Mouse (Mus musculus) CH12.LX (cell line): ENCODE measurements around the gene Lamtor2. TPM values are rescaled to one million over a fixed set of nuclear protein-coding genes. Genes with fewer than 3 reads are reported as not detected.

Source experiments
- DNase-seq: peaks from one replicate; pipeline ENCODE4 v3.0.0-alpha.2; 2013; ENCODE audit errors: extremely low read depth
- H3K27ac ChIP-seq: 2 replicates; pipeline ENCODE4 v1.5.1; 2012; ENCODE audit warnings: low read depth, mild to moderate bottlenecking, control low read depth, moderate library complexity; ENCODE audit not compliant: insufficient read depth
- H3K27me3 ChIP-seq: replicated peaks from 2 replicates; pipeline ENCODE3; 2012; ENCODE audit warnings: inconsistent platforms
- H3K36me3 ChIP-seq, 2 experiments: replicated peaks in 1 of 2; 2 replicates each; pipeline versions ENCODE3 to v1.6.1; 2012; ENCODE audit warnings: inconsistent platforms in 1 of 2, low read length in 1 of 2, mild to moderate bottlenecking in 1 of 2, mixed read lengths in 1 of 2, moderate library complexity in 1 of 2; ENCODE audit not compliant: control insufficient read depth in 1 of 2, insufficient read depth in 1 of 2
- H3K4me1 ChIP-seq, 2 experiments: 2 replicates each; pipeline ENCODE4 v1.6.1; 2012; ENCODE audit warnings: inconsistent platforms in 1 of 2, moderate library complexity in 1 of 2; ENCODE audit not compliant: insufficient read depth in 2 of 2, control insufficient read depth in 1 of 2
- H3K4me2 ChIP-seq: 2 replicates; pipeline ENCODE4 v1.6.1; 2012; ENCODE audit warnings: low read depth, mild to moderate bottlenecking, control low read depth; ENCODE audit not compliant: poor library complexity, insufficient read depth, severe bottlenecking
- H3K4me3 ChIP-seq, 3 experiments: fragments of 150-350 bp in 1 of 3; sonication (generic) in 1 of 3; replicated peaks in 1 of 3; 2 replicates each; pipeline versions ENCODE3 to v1.5.1; 2011 to 2012; ENCODE audit warnings: low read depth in 2 of 3, low read length in 2 of 3, mild to moderate bottlenecking in 2 of 3, moderate library complexity in 2 of 3, control low read depth in 1 of 3, improper control_type of control experiment in 1 of 3, inconsistent platforms in 1 of 3, mixed read lengths in 1 of 3; ENCODE audit not compliant: poor library complexity in 1 of 3
- H3K79me2 ChIP-seq: replicated peaks from 2 replicates; pipeline ENCODE4 v1.6.1; 2012; ENCODE audit warnings: mild to moderate bottlenecking, moderate library complexity; ENCODE audit not compliant: control insufficient read depth, poor library complexity, insufficient read depth, severe bottlenecking; ENCODE audit errors: extremely low read depth
- H3K9ac ChIP-seq: 2 replicates; pipeline ENCODE4 v1.6.1; 2012; ENCODE audit warnings: low read depth, mild to moderate bottlenecking, control low read depth, moderate library complexity; ENCODE audit not compliant: insufficient read depth
- H3K9me3 ChIP-seq: replicated peaks from 2 replicates; pipeline ENCODE3; 2012; ENCODE audit warnings: low read length, inconsistent platforms, mixed read lengths
- BHLHE40 ChIP-seq: IDR thresholded peaks from 2 replicates; pipeline ENCODE4 v1.6.1; 2011; ENCODE audit warnings: mild to moderate bottlenecking, low read depth, low read length, improper control_type of control experiment
- CTCF ChIP-seq, 2 experiments: IDR thresholded peaks in 1 of 2; conservative IDR thresholded peaks in 1 of 2; 2 replicates each; pipeline ENCODE4 v1.5.1; 2011 to 2012; ENCODE audit warnings: low read depth in 2 of 2, low read length in 2 of 2, improper control_type of control experiment in 1 of 2, inconsistent platforms in 1 of 2, mild to moderate bottlenecking in 1 of 2, moderate library complexity in 1 of 2
- E2F4 ChIP-seq: IDR thresholded peaks from 2 replicates; pipeline ENCODE4 v1.6.1; 2011; ENCODE audit warnings: low read depth, low read length, improper control_type of control experiment; ENCODE audit not compliant: insufficient replicate concordance
- ELF1 ChIP-seq: IDR thresholded peaks from 2 replicates; pipeline ENCODE4 v1.6.1; 2014; ENCODE audit warnings: low read depth, mild to moderate bottlenecking, inconsistent platforms, low read length, improper control_type of control experiment
- EP300 ChIP-seq: IDR thresholded peaks from 2 replicates; pipeline ENCODE4 v1.6.1; 2011; ENCODE audit warnings: low read length, improper control_type of control experiment
- ETS1 ChIP-seq: conservative IDR thresholded peaks from 2 replicates; pipeline ENCODE4 v1.6.1; 2012; ENCODE audit warnings: low read depth, mild to moderate bottlenecking, inconsistent platforms, low read length, improper control_type of control experiment, moderate library complexity
- GABPA ChIP-seq: IDR thresholded peaks from 2 replicates; pipeline ENCODE4 v1.6.1; 2012; ENCODE audit warnings: low read depth, low read length, improper control_type of control experiment, inconsistent platforms; ENCODE audit not compliant: insufficient replicate concordance
- HCFC1 ChIP-seq: IDR thresholded peaks from 2 replicates; pipeline ENCODE4 v1.6.1; 2012; ENCODE audit warnings: low read depth, mild to moderate bottlenecking, inconsistent platforms, low read length, improper control_type of control experiment
- IRF4 ChIP-seq: IDR thresholded peaks from 2 replicates; pipeline ENCODE4 v1.6.1; 2014; ENCODE audit warnings: low read depth, mild to moderate bottlenecking, inconsistent platforms, low read length, improper control_type of control experiment
- JUN ChIP-seq: IDR thresholded peaks from 2 replicates; pipeline ENCODE4 v1.6.1; 2011; ENCODE audit warnings: low read depth, mild to moderate bottlenecking, low read length, improper control_type of control experiment, moderate library complexity; ENCODE audit not compliant: insufficient read depth
- MAFK ChIP-seq: IDR thresholded peaks from 2 replicates; pipeline ENCODE4 v1.6.1; 2011; ENCODE audit warnings: low read length, improper control_type of control experiment; ENCODE audit not compliant: insufficient replicate concordance
- MEF2A ChIP-seq: IDR thresholded peaks from 2 replicates; pipeline ENCODE4 v1.6.1; 2014; ENCODE audit warnings: low read depth, mild to moderate bottlenecking, inconsistent platforms, low read length, improper control_type of control experiment, borderline replicate concordance
- PAX5 ChIP-seq: IDR thresholded peaks from 2 replicates; pipeline ENCODE4 v1.6.1; 2012; ENCODE audit warnings: low read length, inconsistent platforms, mixed read lengths
- POLR2A ChIP-seq: IDR thresholded peaks from 2 replicates; pipeline ENCODE4 v1.6.1; 2011; ENCODE audit warnings: low read depth, mild to moderate bottlenecking, improper control_type of control experiment, low read length
- POLR2AphosphoS2 ChIP-seq: IDR thresholded peaks from 2 replicates; pipeline ENCODE4 v1.6.1; 2011; ENCODE audit warnings: low read depth, low read length, improper control_type of control experiment
- RAD21 ChIP-seq: IDR thresholded peaks from 2 replicates; pipeline ENCODE4 v1.6.1; 2011; ENCODE audit warnings: low read depth, mild to moderate bottlenecking, low read length, improper control_type of control experiment, moderate library complexity
- RCOR1 ChIP-seq: conservative IDR thresholded peaks from 2 replicates; pipeline ENCODE4 v1.6.1; 2012; ENCODE audit warnings: low read depth, mild to moderate bottlenecking, inconsistent platforms, low read length, improper control_type of control experiment
- SIN3A ChIP-seq: IDR thresholded peaks from 2 replicates; pipeline ENCODE4 v1.6.1; 2012; ENCODE audit warnings: low read length, improper control_type of control experiment, inconsistent platforms
- SMC3 ChIP-seq: IDR thresholded peaks from 2 replicates; pipeline ENCODE4 v1.6.1; 2011; ENCODE audit warnings: low read depth, low read length, improper control_type of control experiment
- TBP ChIP-seq: conservative IDR thresholded peaks from 2 replicates; pipeline ENCODE4 v1.6.1; 2011; ENCODE audit warnings: low read depth, low read length, improper control_type of control experiment
- TCF12 ChIP-seq: IDR thresholded peaks from 2 replicates; pipeline ENCODE4 v1.6.1; 2014; ENCODE audit warnings: low read depth, mild to moderate bottlenecking, inconsistent platforms, low read length, improper control_type of control experiment
- UBTF ChIP-seq: IDR thresholded peaks from 2 replicates; pipeline ENCODE4 v1.6.1; 2012; ENCODE audit warnings: low read depth, mild to moderate bottlenecking, inconsistent platforms, low read length, improper control_type of control experiment, moderate library complexity
- USF1 ChIP-seq: IDR thresholded peaks from 2 replicates; pipeline ENCODE4 v1.6.1; 2014; ENCODE audit warnings: low read depth, mild to moderate bottlenecking, inconsistent platforms, low read length, improper control_type of control experiment
- USF2 ChIP-seq: conservative IDR thresholded peaks from 2 replicates; pipeline ENCODE4 v1.6.1; 2011; ENCODE audit warnings: low read depth, low read length, improper control_type of control experiment
- ZNF384 ChIP-seq: IDR thresholded peaks from 2 replicates; pipeline ENCODE4 v1.6.1; 2012; ENCODE audit warnings: low read depth, low read length, improper control_type of control experiment, inconsistent platforms
- dilution Hi-C: fragments of 300-500 bp; cut with MboI; formaldehyde crosslinking; loops from 2 replicates; pipeline ENCODE4 v1.14.3; 2020; ENCODE audit warnings: low sequenced_read_pairs; ENCODE audit not compliant: extremely low pct_unique_long_range_greater_than_20kb, extremely low pct_ligation_motif_present
- in situ Hi-C: fragments of 300-500 bp; cut with MboI; formaldehyde crosslinking; loops from 3 replicates; pipeline ENCODE4 v1.14.3; 2019; ENCODE audit warnings: low sequenced_read_pairs, low pct_ligation_motif_present, low pct_unique_long_range_greater_than_20kb, mixed read lengths
- polyA plus RNA-seq: library from polyadenylated mRNA; unstranded; fragments of >175 nt; gene quantifications from 2 replicates; pipeline ENCODE4 v1.2.1, GENCODE M21; 2012; ENCODE audit warnings: low read depth; ENCODE audit not compliant: insufficient read length
- total RNA-seq, 2 experiments: library from RNA; depleted of rRNA; stranded (reverse); fragments of 300-350 nt in 1 of 2; fragments of >200 nt in 1 of 2; gene quantifications; 2 replicates each; pipeline ENCODE4 v1.2.3; 2012 to 2014

The Lamtor2 gene
- total and polyA plus RNA-seq, 3 experiments = 44.0 to 96.6 (median 56.0) TPM

GRCm38 (mm10) chr3:88586640-88587039 is 33.8 kb upstream of the Lamtor2 start:
- Histone ChIP-seq H3K4me2 (no peak overlapping the region), H3K27ac (no peak overlapping the region), H3K9ac (no peak overlapping the region), H3K27me3 (no peaks in the 10 kb centered on the region), H3K9me3 (no peaks in the 10 kb centered on the region), H3K36me3 (peaks cover 41 to 76% of the 10 kb centered on the region in 2 experiments), H3K4me3 (no peak overlapping the region), H3K79me2 (peaks cover 7% of the 10 kb centered on the region), H3K4me1 (peaks cover 2 to 9% of the 10 kb centered on the region in 2 experiments; a peak in 1 of 4 replicates)
- dilution Hi-C loops = no loop called here
- TF ChIP-seq PAX5 (no peak), JUN (no peak), SIN3A (no peak), HCFC1 (no peak), USF2 (no peak), CTCF (conservative IDR thresholded peaks at IDR 0.05 in 1 of 2, IDR thresholded peaks at IDR 0.05 in 1 of 2; ENCODE audit: low read depth in 2 of 2, low read length in 2 of 2) (no peak), BHLHE40 (no peak)
- no peak for DNase-seq
- in situ Hi-C loops = no loop called here

GRCm38 (mm10) chr3:88585769-88586168 is 32.9 kb upstream of the Lamtor2 start:
- no peaks in the 10 kb centered on the region for H3K27me3 ChIP-seq
- no peaks in the 10 kb centered on the region for H3K9me3 ChIP-seq
- dilution Hi-C loops = no loop called here
- H3K4me2 ChIP-seq = no peak overlapping the region
- H3K4me3 ChIP-seq = no peak overlapping the region
- H3K9ac ChIP-seq = no peak overlapping the region
- in situ Hi-C loops = no loop called here
- TF ChIP-seq ZNF384 = no peak
- TF ChIP-seq POLR2A = no peak
- no peak for TF ChIP-seq TCF12
- TF ChIP-seq TBP = no peak
- TF ChIP-seq SMC3 = no peak
- no peak for TF ChIP-seq EP300
- no peak overlapping the region for H3K27ac ChIP-seq
- H3K4me1 ChIP-seq = peaks cover 2 to 12% of the 10 kb centered on the region in 2 experiments; a peak in 2 of 4 replicates
- H3K79me2 ChIP-seq = peaks cover 12% of the 10 kb centered on the region
- H3K36me3 ChIP-seq = peaks cover 46 to 73% of the 10 kb centered on the region in 2 experiments
- no peak for DNase-seq

GRCm38 (mm10) chr3:88579454-88580117 is 26.7 kb upstream of the Lamtor2 start:
- dilution Hi-C loops (no loop called here), in situ Hi-C loops (no loop called here)
- Histone ChIP-seq H3K9ac (peak overlapping the region; percentile 97), H3K4me1 (peaks cover 6 to 24% of the 10 kb centered on the region in 2 experiments; a peak in 3 of 4 replicates), H3K4me2 (peak overlapping the region; percentile 96), H3K27ac (peak overlapping the region; percentile 60; the same call in 1 of the 2 replicates), H3K79me2 (peaks cover 25% of the 10 kb centered on the region), H3K4me3 (peak overlapping the region; percentile 89 to 99 (median 99)), H3K9me3 (no peaks in the 10 kb centered on the region), H3K27me3 (no peaks in the 10 kb centered on the region), H3K36me3 (peaks cover 20 to 29% of the 10 kb centered on the region in 2 experiments)
- peak; percentile 85 for DNase-seq
- TF ChIP-seq TCF12 (peak; percentile 87), MEF2A (no peak; the same call in 1 of the 2 replicates), BHLHE40 (no peak), ETS1 (no peak), IRF4 (peak; percentile 54; the same call in 1 of the 2 replicates), USF1 (no peak), ELF1 (peak; percentile 90), RAD21 (no peak), RCOR1 (no peak), JUN (no peak), POLR2AphosphoS2 (peak; percentile 86), E2F4 (no peak), PAX5 (no peak), POLR2A (peak; percentile 86), MAFK (no peak), UBTF (peak; percentile 54; the same call in 1 of the 2 replicates), GABPA (peak; percentile 63; the same call in 1 of the 2 replicates)
